Mouse (Mus musculus): Measurements from ENCODE around the gene Mrpl54. TPM values are rescaled to one million over a fixed set of nuclear protein-coding genes. Genes with fewer than 3 reads are reported as not detected.

Gene Mrpl54
- polyA plus RNA-seq, 1 experiment from 2014 or later, result 223 TPM

- Histone ChIP-seq H3K27me3 (ENCODE audit: insufficient read depth, low read length) (peaks cover 13% of the 10 kb centered on the region; the same call in 1 of the 2 replicates), H3K36me3 (ENCODE audit: insufficient read depth) (peaks cover 5% of the 10 kb centered on the region; the same call in 1 of the 2 replicates), H3K4me2 (peak overlapping the region; percentile 98), H3K4me1 (ENCODE audit: insufficient read depth) (peaks cover 14% of the 10 kb centered on the region), H3K9ac (peak overlapping the region; percentile 74), H3K27ac (ENCODE audit: low read depth) (no peak overlapping the region), H3K4me3 (ENCODE audit: low read depth, low read length) (peak overlapping the region; percentile 69), H3K9me3 (ENCODE audit: low read depth, low read length) (no peaks in the 10 kb centered on the region)
- 52% methylated on average over 8 of the region's 8 CpGs for WGBS
- DNase-seq (no peak), ATAC-seq (ENCODE audit: insufficient read depth) (no peak)
- no peak for TF ChIP-seq CTCF (IDR thresholded peaks at IDR 0.05; ENCODE audit: low read depth)
Observed at GRCm38 (mm10) chr10:81294442-81294841, 27.7 kb upstream of the Mrpl54 start.

DNA sequence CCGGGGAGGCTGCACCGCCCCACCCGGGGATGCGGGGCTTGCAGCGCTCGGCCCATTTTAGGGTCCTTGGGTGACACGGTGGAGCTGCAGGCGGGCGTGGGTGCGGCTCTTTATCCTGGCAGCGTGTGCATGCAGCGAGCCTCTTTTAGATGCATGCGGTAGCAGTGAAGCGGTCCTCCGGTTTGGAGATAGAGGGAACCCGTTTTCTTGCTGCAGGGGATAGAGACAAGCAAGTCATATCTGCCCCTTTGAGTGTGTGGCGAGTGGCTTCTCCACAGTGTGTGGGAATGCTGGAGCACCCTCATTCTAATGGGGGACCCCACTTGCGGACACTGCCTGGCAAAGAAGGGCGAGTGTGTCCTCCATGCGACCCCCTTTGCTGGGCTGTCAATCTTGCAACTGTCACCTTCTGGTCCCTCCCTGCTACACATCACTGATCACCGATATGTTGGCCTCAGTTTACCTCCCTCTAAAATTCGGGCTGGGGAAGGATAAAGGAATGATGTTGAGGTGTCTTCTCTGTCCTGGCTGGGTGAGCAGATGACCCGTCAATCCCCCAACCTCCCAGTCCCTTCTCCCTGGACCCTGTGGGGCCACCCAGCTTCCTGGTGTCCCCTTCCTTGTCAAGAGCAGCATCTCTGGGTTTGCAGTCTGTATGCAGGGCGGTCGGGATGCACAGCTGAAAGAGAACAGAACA is 26.7 kb upstream of the Mrpl54 start:
- Histone ChIP-seq H3K27me3 (ENCODE audit: insufficient read depth, low read length) (peaks cover 13% of the 10 kb centered on the region; the same call in 1 of the 2 replicates), H3K4me1 (ENCODE audit: insufficient read depth) (peaks cover 14% of the 10 kb centered on the region), H3K27ac (ENCODE audit: low read depth) (peak overlapping the region; percentile 87; the same call in 1 of the 2 replicates), H3K36me3 (ENCODE audit: insufficient read depth) (peaks cover 5% of the 10 kb centered on the region; the same call in 1 of the 2 replicates), H3K4me2 (peak overlapping the region; percentile 98), H3K9ac (peak overlapping the region; percentile 74), H3K4me3 (ENCODE audit: low read depth, low read length) (peak overlapping the region; percentile 69), H3K9me3 (ENCODE audit: low read depth, low read length) (no peaks in the 10 kb centered on the region)
- WGBS, result 1% methylated on average over 25 of the region's 25 CpGs
- no peak for TF ChIP-seq CTCF (IDR thresholded peaks at IDR 0.05; ENCODE audit: low read depth)
- DNase-seq (no peak), ATAC-seq (ENCODE audit: insufficient read depth) (no peak)

DNA sequence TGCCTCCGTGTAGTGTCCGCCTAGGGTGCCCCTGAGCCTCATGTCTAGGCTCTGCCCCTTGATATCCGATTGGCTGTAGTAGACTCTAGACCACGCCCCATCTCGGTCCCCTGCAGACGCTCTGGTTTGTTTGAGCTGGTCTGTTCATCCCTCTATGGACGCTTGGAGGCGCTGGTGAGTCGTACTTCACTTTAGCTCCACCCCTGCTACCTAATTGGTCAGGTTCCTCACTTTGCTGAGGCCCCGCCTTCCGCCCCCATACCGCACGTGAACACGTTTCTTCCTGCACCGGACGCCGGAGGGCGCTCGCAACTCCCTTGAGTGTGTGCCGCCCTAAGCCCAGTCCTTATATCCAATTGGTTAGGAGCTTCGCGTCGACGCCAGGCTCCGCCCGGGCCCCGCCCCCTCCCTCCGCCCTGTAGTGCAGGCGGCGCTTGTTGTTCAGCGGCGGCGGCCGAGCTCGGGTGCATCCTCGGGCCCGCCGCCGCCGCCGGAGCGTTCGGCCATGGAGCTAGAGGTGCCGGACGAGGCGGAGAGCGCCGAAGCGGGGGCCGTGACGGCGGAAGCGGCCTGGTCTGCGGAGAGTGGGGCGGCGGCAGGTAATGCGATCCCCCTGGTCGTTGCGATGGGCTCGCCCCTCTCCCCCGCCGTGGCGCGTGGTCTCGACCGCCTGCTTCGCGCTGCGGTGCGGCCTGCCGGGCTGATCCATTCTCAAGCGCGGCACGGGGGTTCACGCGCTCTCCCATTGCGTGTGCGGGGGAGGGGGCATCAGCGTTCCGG is 26.0 kb upstream of the Mrpl54 start, which contains the start of gene Pip5k1c:
TSS of gene Pip5k1c (plus strand) at position 410 of the 780 bp plus-strand sequence.
- WGBS, result under 1% methylated on average over 80 of the region's 80 CpGs
- peak; percentile 100 for DNase-seq
- Histone ChIP-seq H3K27me3 (ENCODE audit: insufficient read depth, low read length) (peaks cover 13% of the 10 kb centered on the region; the same call in 1 of the 2 replicates), H3K36me3 (ENCODE audit: insufficient read depth) (peaks cover 5% of the 10 kb centered on the region; the same call in 1 of the 2 replicates), H3K4me1 (ENCODE audit: insufficient read depth) (peaks cover 14% of the 10 kb centered on the region), H3K9ac (peak within 1 kb of the TSS; percentile 74), H3K9me3 (ENCODE audit: low read depth, low read length) (no peaks in the 10 kb centered on the region), H3K4me3 (ENCODE audit: low read depth, low read length) (peak within 1 kb of the TSS; percentile 69), H3K4me2 (peak within 1 kb of the TSS; percentile 98), H3K27ac (ENCODE audit: low read depth) (peak within 1 kb of the TSS; percentile 87)
- peak; percentile 93 for ATAC-seq (ENCODE audit: insufficient read depth)
- TF ChIP-seq CTCF (IDR thresholded peaks at IDR 0.05; ENCODE audit: low read depth), result peak; percentile 89

DNA sequence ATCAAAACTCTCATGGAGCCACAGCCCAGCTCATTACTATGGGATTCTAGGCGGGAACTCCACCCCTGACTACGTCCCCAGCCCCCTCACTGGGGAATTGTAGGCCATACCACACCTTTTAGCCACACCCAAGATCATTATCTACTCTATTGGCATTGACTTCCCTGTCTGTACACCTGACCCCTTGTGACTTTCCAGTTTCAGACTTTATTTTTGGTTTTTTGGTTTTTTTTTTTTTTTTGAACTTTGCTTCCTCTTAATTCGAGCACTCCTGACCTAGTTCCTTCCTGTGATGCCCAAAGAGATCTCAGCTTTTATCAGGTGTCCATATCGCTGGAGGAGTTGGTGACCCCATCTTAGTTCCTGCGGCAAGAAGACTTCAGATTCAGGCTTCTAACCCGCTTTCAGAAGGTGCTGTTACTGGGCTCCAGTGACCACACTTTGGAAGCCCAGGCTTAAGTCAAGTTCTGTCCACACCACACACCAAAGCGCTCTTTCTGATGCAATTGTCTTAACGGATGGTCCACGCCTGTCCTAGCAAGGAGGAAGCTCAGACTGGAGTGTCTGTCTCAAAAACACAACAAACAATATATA is 24.9 kb upstream of the Mrpl54 start, which contains the start of gene Tjp3:
TSS of gene Tjp3 (minus strand) at position 71 of the 594 bp plus-strand sequence.
- DNase-seq (no peak), ATAC-seq (ENCODE audit: insufficient read depth) (no peak)
- Histone ChIP-seq H3K4me1 (ENCODE audit: insufficient read depth) (peaks cover 14% of the 10 kb centered on the region), H3K9me3 (ENCODE audit: low read depth, low read length) (no peaks in the 10 kb centered on the region), H3K4me3 (ENCODE audit: low read depth, low read length) (peak within 1 kb of the TSS; percentile 27), H3K27ac (ENCODE audit: low read depth) (peak within 1 kb of the TSS; percentile 65), H3K27me3 (ENCODE audit: insufficient read depth, low read length) (peaks cover 13% of the 10 kb centered on the region; the same call in 1 of the 2 replicates), H3K9ac (peak within 1 kb of the TSS; percentile 16; the same call in 1 of the 2 replicates), H3K4me2 (peak within 1 kb of the TSS; percentile 98), H3K36me3 (ENCODE audit: insufficient read depth) (peaks cover 5% of the 10 kb centered on the region; the same call in 1 of the 2 replicates)
- no peak for TF ChIP-seq CTCF (IDR thresholded peaks at IDR 0.05; ENCODE audit: low read depth)
- 54% methylated on average over 9 of the region's 9 CpGs for WGBS

DNA sequence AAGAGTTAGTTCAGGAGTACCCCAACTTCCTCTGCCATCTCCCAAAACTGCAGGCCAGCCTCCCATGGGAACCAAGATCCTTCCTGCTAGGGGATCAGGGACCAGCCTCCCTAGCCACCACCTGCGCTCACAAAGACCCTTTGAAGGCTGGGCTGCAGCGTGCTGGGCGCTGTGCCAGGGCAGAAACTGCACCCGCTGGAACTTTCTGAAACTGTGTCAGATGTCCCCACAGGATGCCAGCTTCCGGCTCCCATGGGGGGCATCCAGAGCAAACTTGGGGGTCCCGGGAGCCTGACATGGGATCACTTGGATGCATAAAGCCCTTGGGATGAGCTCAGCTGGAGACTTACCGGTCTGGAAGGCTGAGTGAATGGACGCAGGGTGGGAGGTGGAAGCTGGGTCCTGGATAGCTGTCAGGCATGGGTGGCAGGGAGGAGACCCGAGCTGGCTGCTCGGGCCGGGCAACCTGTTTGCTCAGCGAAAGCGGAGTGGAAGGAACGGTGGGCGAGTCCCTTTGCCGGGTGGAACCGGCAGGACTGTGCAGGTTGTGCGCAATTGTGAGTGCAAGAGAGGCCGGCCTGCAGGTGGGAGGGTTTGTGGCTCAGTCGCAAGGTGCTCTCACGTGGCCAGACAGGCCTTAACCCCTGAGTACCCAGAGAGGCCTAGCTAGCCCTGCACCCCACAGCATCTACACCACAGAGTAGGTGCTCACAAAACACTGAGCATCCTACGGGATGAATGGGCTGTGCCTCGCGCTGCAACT is 24.1 kb upstream of the Mrpl54 start:
- Histone ChIP-seq H3K9ac (peak overlapping the region; percentile 16; the same call in 1 of the 2 replicates), H3K36me3 (ENCODE audit: insufficient read depth) (peaks cover 5% of the 10 kb centered on the region; the same call in 1 of the 2 replicates), H3K4me2 (peak overlapping the region; percentile 53), H3K27me3 (ENCODE audit: insufficient read depth, low read length) (peaks cover 13% of the 10 kb centered on the region; the same call in 1 of the 2 replicates), H3K9me3 (ENCODE audit: low read depth, low read length) (no peaks in the 10 kb centered on the region), H3K27ac (ENCODE audit: low read depth) (peak overlapping the region; percentile 65), H3K4me1 (ENCODE audit: insufficient read depth) (peaks cover 14% of the 10 kb centered on the region), H3K4me3 (ENCODE audit: low read depth, low read length) (peak overlapping the region; percentile 27)
- DNase-seq (peak; percentile 63), ATAC-seq (ENCODE audit: insufficient read depth) (no peak)
- TF ChIP-seq CTCF (IDR thresholded peaks at IDR 0.05; ENCODE audit: low read depth), result no peak
- WGBS, result 12% methylated on average over 24 of the region's 24 CpGs

- ATAC-seq (ENCODE audit: insufficient read depth) (no peak), DNase-seq (no peak)
- Histone ChIP-seq H3K27me3 (ENCODE audit: insufficient read depth, low read length) (peaks cover 22% of the 10 kb centered on the region), H3K27ac (ENCODE audit: low read depth) (no peak overlapping the region), H3K9me3 (ENCODE audit: low read depth, low read length) (no peaks in the 10 kb centered on the region), H3K36me3 (ENCODE audit: insufficient read depth) (no peaks in the 10 kb centered on the region), H3K4me1 (ENCODE audit: insufficient read depth) (peaks cover 14% of the 10 kb centered on the region), H3K4me2 (peak overlapping the region; percentile 53), H3K9ac (no peak overlapping the region), H3K4me3 (ENCODE audit: low read depth, low read length) (no peak overlapping the region)
- WGBS, result 43% methylated on average over 14 of the region's 14 CpGs
- no peak for TF ChIP-seq CTCF (IDR thresholded peaks at IDR 0.05; ENCODE audit: low read depth)
Observed at GRCm38 (mm10) chr10:81289811-81290210, 23.1 kb upstream of the Mrpl54 start.
